Comparison of ENCODE assay signal across 8 mouse cellular contexts in genomic region chr2:155825904-155826629, GRCm38 (mm10). TPM values are rescaled to one million over a fixed set of nuclear protein-coding genes. Genes with fewer than 3 reads are reported as not detected.
A peak's percentile ranks its signal among the peaks of the same experiment; 100 is the strongest.
DNase-seq lines count a peak whose midpoint lies in the region; ATAC-seq and TF ChIP-seq lines count a peak whose summit lies in the region.

No protein-coding gene starts in this region.

- POLR2A ChIA-PET in Patski (lab: Charles Lee) = no interaction called here

- TF ChIP-seq POLR2A in lung, adult 2 months (IDR thresholded peaks at IDR 0.05; ENCODE audit: borderline replicate concordance, extremely low read depth, low read depth, low read length) = no peak

- ATAC-seq in Patski = peak; percentile 33
- peak; percentile 34; the same call in 1 of the 2 replicates for ATAC-seq in midbrain, embryonic 16.5 days

- H3K9me3 ChIP-seq in forebrain, embryonic 10.5 days = no peaks in the 10 kb centered on the region
- no peaks in the 10 kb centered on the region for H3K9me3 ChIP-seq in midbrain, embryonic 16.5 days (replicated peaks; ENCODE audit: control insufficient read depth, low read length, poor library complexity, severe bottlenecking)

- CTCF ChIA-PET in Patski (lab: Charles Lee) = no interaction called here

- TF ChIP-seq CTCF in lung, adult 2 months (IDR thresholded peaks at IDR 0.05; ENCODE audit: insufficient read depth, low read length) = no peak
- no peak for TF ChIP-seq CTCF in Patski (IDR thresholded peaks at IDR 0.05)

- peak; percentile 18 for DNase-seq in lung, adult 2 months
- DNase-seq in lung, postnatal 10 days = no peak
- no peak for DNase-seq in Patski (ENCODE audit: low read depth, low spot score)
- no peak for DNase-seq in forebrain, embryonic 10.5 days (ENCODE audit: extremely low spot score, low spot score)
- peak; percentile 40 for DNase-seq in kidney, postnatal 14 days
- DNase-seq in right cerebral cortex, postnatal 14 days = no peak
- DNase-seq in cerebellum, postnatal 4 days (ENCODE audit: low spot score in 2 of 2) = no peak

- H3K9ac ChIP-seq in midbrain, embryonic 16.5 days (ENCODE audit: low read depth, low read length) = peak overlapping the region; percentile 66

- H3K4me2 ChIP-seq in midbrain, embryonic 16.5 days (ENCODE audit: low read length) = peak overlapping the region; percentile 82

- H3K36me3 ChIP-seq in forebrain, embryonic 10.5 days (replicated peaks) = peaks cover 36% of the 10 kb centered on the region
- peaks cover 9% of the 10 kb centered on the region; the same call in 1 of the 2 replicates for H3K36me3 ChIP-seq in midbrain, embryonic 16.5 days (ENCODE audit: control insufficient read depth, insufficient read depth, low read length)

- peaks cover 6% of the 10 kb centered on the region; the same call in 1 of the 2 replicates for H3K4me1 ChIP-seq in lung, adult 2 months (ENCODE audit: control insufficient read depth, insufficient read depth, low read length)
- peaks cover 22% of the 10 kb centered on the region for H3K4me1 ChIP-seq in forebrain, embryonic 10.5 days
- peaks cover 22% of the 10 kb centered on the region for H3K4me1 ChIP-seq in midbrain, embryonic 16.5 days (ENCODE audit: control insufficient read depth, insufficient read depth, low read length)

- 1% methylated on average over 52 of the region's 52 CpGs for WGBS in lung, adult 2 months
- WGBS in forebrain, embryonic 10.5 days = 3% methylated on average over 52 of the region's 52 CpGs
- 3% methylated on average over 50 of the region's 52 CpGs for WGBS in midbrain, embryonic 16.5 days

- H3K27ac ChIP-seq in forebrain, embryonic 10.5 days = peak overlapping the region; percentile 83
- H3K27ac ChIP-seq in midbrain, embryonic 16.5 days (ENCODE audit: low read length) = peak overlapping the region; percentile 87

- in situ Hi-C loops in Patski (cut with MboI; ENCODE audit: low pct_unique_long_range_greater_than_20kb) = loop anchor here (25.0 kb wide), 1 partner anchor 311 kb away; the partner anchor contains the start of genes Gm28036, Nfs1 and Romo1

- no peaks in the 10 kb centered on the region for H3K27me3 ChIP-seq in Patski
- H3K27me3 ChIP-seq in forebrain, embryonic 10.5 days (ENCODE audit: poor library complexity, severe bottlenecking) = no peaks in the 10 kb centered on the region
- no peaks in the 10 kb centered on the region for H3K27me3 ChIP-seq in midbrain, embryonic 16.5 days (ENCODE audit: control insufficient read depth, insufficient read depth, low read depth, low read length)

- peak overlapping the region; percentile 87 for H3K4me3 ChIP-seq in lung, adult 2 months (replicated peaks; ENCODE audit: extremely low read depth, low read depth, low read length)
- peak overlapping the region; percentile 72 for H3K4me3 ChIP-seq in forebrain, embryonic 10.5 days
- peak overlapping the region; percentile 94 for H3K4me3 ChIP-seq in midbrain, embryonic 16.5 days (ENCODE audit: low read depth, low read length)

RNA-seq across cellular contexts. Expression of gene Eif6, which starts 0.7 kb away (rescaled TPM):
- polyA plus RNA-seq in lung, adult 2 months (2012; rRNA removed) = 85.1 and 112 TPM in 2 replicates
- polyA plus RNA-seq in Patski (2021) = 170 TPM
- 241 and 249 TPM in 2 replicates for polyA plus RNA-seq in forebrain, embryonic 10.5 days (2016; fragmentation: Nextera tagmentation; extraction: Ambion mirVana)
- 134 and 136 TPM in 2 replicates for polyA plus RNA-seq in midbrain, embryonic 16.5 days (2015; fragmentation: Nextera tagmentation; extraction: Ambion mirVana)

RNA-seq across cellular contexts. Expression of gene BC029722, which starts 6.8 kb away (rescaled TPM):
- 57.4 and 65.1 TPM in 2 replicates for polyA plus RNA-seq in lung, adult 2 months (2012; rRNA removed)
- 49.6 TPM for polyA plus RNA-seq in Patski (2021)
- polyA plus RNA-seq in forebrain, embryonic 10.5 days (2016; fragmentation: Nextera tagmentation; extraction: Ambion mirVana) = 5.9 and 6.8 TPM in 2 replicates
- 38.9 and 44.0 TPM in 2 replicates for polyA plus RNA-seq in midbrain, embryonic 16.5 days (2015; fragmentation: Nextera tagmentation; extraction: Ambion mirVana)

RNA-seq across cellular contexts. Expression of gene Fam83c, which starts 8.6 kb away (rescaled TPM):
- 0.03 and 2.1 TPM in 2 replicates for polyA plus RNA-seq in lung, adult 2 months (2012; rRNA removed)
- 0.10 TPM for polyA plus RNA-seq in Patski (2021)
- 0.26 and 0.29 TPM in 2 replicates for polyA plus RNA-seq in forebrain, embryonic 10.5 days (2016; fragmentation: Nextera tagmentation; extraction: Ambion mirVana)
- polyA plus RNA-seq in midbrain, embryonic 16.5 days (2015; fragmentation: Nextera tagmentation; extraction: Ambion mirVana) = 0.49 and 0.51 TPM in 2 replicates

RNA-seq across cellular contexts. Expression of gene Mmp24, which starts 50.9 kb away (rescaled TPM):
- polyA plus RNA-seq in lung, adult 2 months (2012; rRNA removed) = 0.03 and 0.06 TPM in 2 replicates
- 0.05 TPM for polyA plus RNA-seq in Patski (2021)
- polyA plus RNA-seq in forebrain, embryonic 10.5 days (2016; fragmentation: Nextera tagmentation; extraction: Ambion mirVana) = 0.17 and 0.35 TPM in 2 replicates
- polyA plus RNA-seq in midbrain, embryonic 16.5 days (2015; fragmentation: Nextera tagmentation; extraction: Ambion mirVana) = 16.4 and 16.7 TPM in 2 replicates

Comparison
In these comparisons a context has a peak if more than half of its experiments do, and no peak if none do; other contexts are left out.
1. DNase-seq: peak in lung, adult 2 months (single experiment) and kidney, postnatal 14 days (single experiment); none in lung, postnatal 10 days (single experiment), Patski (single experiment), forebrain, embryonic 10.5 days (single experiment), right cerebral cortex, postnatal 14 days (single experiment) and cerebellum, postnatal 4 days (0 of 2).
2. Peak in every context shown above with its lines, with median percentiles within 50 percentile points of each other: H3K4me3 ChIP-seq.